ENCODE assay signal across 21 mouse cellular contexts in genomic region chrX:169937119-169937719, GRCm38 (mm10).
DNase-seq lines count a peak whose midpoint lies in the region; ATAC-seq and TF ChIP-seq lines count a peak whose summit lies in the region.
"Had no signal": no experiment of that assay in that cellular context is flagged by ENCODE, and none has a peak within 500 bp of the region (broad histone marks: within the 10 kb centered on the region; RNA-seq: fewer than 3 reads in every experiment).

No protein-coding gene starts in this region.

- WGBS in liver, embryonic 12.5 days (ENCODE audit: insufficient replicate concordance) = 30% methylated on average over 5 of the region's 5 CpGs
- 60% methylated on average over 5 of the region's 5 CpGs for WGBS in hindbrain, postnatal 0 days

- DNase-seq in liver = no peak
- peak; percentile 19 for DNase-seq in NIH3T3 (ENCODE audit: low read depth)
- DNase-seq in hindbrain, postnatal 0 days (ENCODE audit: low spot score) = no peak
- DNase-seq in layer of hippocampus, adult 2 months (ENCODE audit: low spot score in 2 of 2) = no peak
- no peak for DNase-seq in cerebellum, adult 18-20 months
- DNase-seq: adrenal gland, postnatal 25 days; cerebellum, adult 2 months; gastrocnemius, adult 2 months; kidney, postnatal 36 days; lung, adult 18-20 months; lung, postnatal 36 days; midbrain, embryonic 14.5 days; thymus, postnatal 36 days had no signal

- H3K4me2 ChIP-seq in liver, embryonic 12.5 days = no peak overlapping the region
- no peak overlapping the region for H3K4me2 ChIP-seq in hindbrain, postnatal 0 days (ENCODE audit: low read depth, low read length)
- H3K4me2 ChIP-seq: embryonic facial prominence, embryonic 12.5 days; hindbrain, embryonic 12.5 days; limb, embryonic 12.5 days had no signal

- TF ChIP-seq CTCF in embryonic fibroblast, embryonic 13.5 days (IDR thresholded peaks at IDR 0.05; ENCODE audit: borderline replicate concordance, insufficient read depth, low read length) = no peak
- no peak for TF ChIP-seq CTCF in hindbrain, postnatal 0 days (IDR thresholded peaks at IDR 0.05; ENCODE audit: low read depth)
- TF ChIP-seq CTCF in layer of hippocampus, adult 2 months (conservative IDR thresholded peaks at IDR 0.05) = no peak

- no peaks in the 10 kb centered on the region for H3K9me3 ChIP-seq in liver, embryonic 12.5 days (replicated peaks)
- H3K9me3 ChIP-seq in hindbrain, postnatal 0 days (ENCODE audit: low read length) = no peaks in the 10 kb centered on the region
- H3K9me3 ChIP-seq: embryonic facial prominence, embryonic 12.5 days; hindbrain, embryonic 12.5 days; limb, embryonic 12.5 days had no signal

- H3K9ac ChIP-seq in liver, embryonic 12.5 days = no peak overlapping the region
- H3K9ac ChIP-seq in hindbrain, postnatal 0 days (replicated peaks; ENCODE audit: low read length) = no peak overlapping the region
- H3K9ac ChIP-seq: embryonic facial prominence, embryonic 12.5 days; hindbrain, embryonic 12.5 days; limb, embryonic 12.5 days had no signal

- no peak for TF ChIP-seq POLR2A in embryonic fibroblast, embryonic 13.5 days (IDR thresholded peaks at IDR 0.05; ENCODE audit: low read depth, low read length)

- peak; percentile 46; the same call in 1 of the 2 replicates for ATAC-seq in liver, embryonic 12.5 days
- ATAC-seq in megakaryocyte-erythroid progenitor cell, adult 5-6 weeks (replicated peaks; ENCODE audit: low FRiP score, low TSS enrichment, poor library complexity, severe bottlenecking) = peak; percentile 85
- ATAC-seq in hindbrain, postnatal 0 days = no peak
- ATAC-seq: forebrain, embryonic 16.5 days; inflammation-experienced regulatory T-cells, adult 6 months had no signal

- 0 out of 2 replicates have a peak, but pooled peaks cover 3% of the 10 kb centered on the region for H3K27me3 ChIP-seq in liver, embryonic 12.5 days (replicated peaks)
- H3K27me3 ChIP-seq in hindbrain, postnatal 0 days (ENCODE audit: insufficient read depth, low read length) = no peaks in the 10 kb centered on the region

- H3K4me3 ChIP-seq in liver, embryonic 12.5 days = no peak overlapping the region
- H3K4me3 ChIP-seq in embryonic fibroblast, embryonic 13.5 days (ENCODE audit: insufficient read depth, low read length) = no peak overlapping the region
- no peak overlapping the region for H3K4me3 ChIP-seq in hindbrain, postnatal 0 days (ENCODE audit: low read length)
- no peak overlapping the region for H3K4me3 ChIP-seq in layer of hippocampus, adult 2 months
- H3K4me3 ChIP-seq: embryonic facial prominence, embryonic 12.5 days; gastrocnemius, adult 2 months; hindbrain, embryonic 12.5 days; limb, embryonic 12.5 days had no signal

- peaks cover 13% of the 10 kb centered on the region; the same call in 1 of the 2 replicates for H3K4me1 ChIP-seq in liver, embryonic 12.5 days
- H3K4me1 ChIP-seq in embryonic fibroblast, embryonic 13.5 days (ENCODE audit: control insufficient read depth, insufficient read depth, low read length) = peaks cover 2% of the 10 kb centered on the region; the same call in 1 of the 2 replicates
- H3K4me1 ChIP-seq in hindbrain, postnatal 0 days (ENCODE audit: insufficient read depth, low read length) = no peaks in the 10 kb centered on the region
- H3K4me1 ChIP-seq: embryonic facial prominence, embryonic 12.5 days; limb, embryonic 12.5 days had no signal

- no peaks in the 10 kb centered on the region for H3K36me3 ChIP-seq in liver, embryonic 12.5 days
- H3K36me3 ChIP-seq in hindbrain, postnatal 0 days (ENCODE audit: insufficient read depth, low read length) = no peaks in the 10 kb centered on the region
- H3K36me3 ChIP-seq: embryonic facial prominence, embryonic 12.5 days; hindbrain, embryonic 12.5 days; limb, embryonic 12.5 days had no signal

- peak overlapping the region; percentile 45; the same call in 1 of the 2 replicates for H3K27ac ChIP-seq in liver, embryonic 12.5 days
- peak overlapping the region; percentile 68 for H3K27ac ChIP-seq in embryonic fibroblast, embryonic 13.5 days (ENCODE audit: insufficient read depth, low read length)
- no peak overlapping the region for H3K27ac ChIP-seq in hindbrain, postnatal 0 days
- no peak overlapping the region for H3K27ac ChIP-seq in layer of hippocampus, adult 2 months
- H3K27ac ChIP-seq: embryonic facial prominence, embryonic 12.5 days; gastrocnemius, adult 2 months; hindbrain, embryonic 12.5 days; limb, embryonic 12.5 days had no signal

Comparison
In these comparisons a context has a peak if more than half of its experiments do, and no peak if none do; other contexts are left out.
1. H3K27ac ChIP-seq: peak in liver, embryonic 12.5 days (single experiment) and embryonic fibroblast, embryonic 13.5 days (single experiment); none in hindbrain, postnatal 0 days (single experiment) and layer of hippocampus, adult 2 months (single experiment).